ENCODE assay signal across 9 mouse cellular contexts in genomic region chr8:92360083-92360861, GRCm38 (mm10). TPM values are rescaled to one million over a fixed set of nuclear protein-coding genes. Genes with fewer than 3 reads are reported as not detected.
DNase-seq lines count a peak whose midpoint lies in the region; ATAC-seq and TF ChIP-seq lines count a peak whose summit lies in the region.
"Had no signal": no experiment of that assay in that cellular context is flagged by ENCODE, and none has a peak within 500 bp of the region (broad histone marks: within the 10 kb centered on the region; RNA-seq: fewer than 3 reads in every experiment).

No protein-coding gene starts in this region.

- no peak for ATAC-seq in forebrain, embryonic 11.5 days (replicated peaks; ENCODE audit: low FRiP score)
- ATAC-seq in intestine, embryonic 16.5 days: no peak
- no peak for ATAC-seq in midbrain, embryonic 12.5 days (ENCODE audit: low FRiP score, low read depth)
- ATAC-seq in megakaryocyte progenitor cell, adult 5-6 weeks (replicated peaks; ENCODE audit: poor library complexity): no peak

- no peak overlapping the region for H3K27ac ChIP-seq in testis, adult 2 months (ENCODE audit: control insufficient read depth, insufficient read depth, low read depth, low read length)
- H3K27ac ChIP-seq in forebrain, embryonic 11.5 days (ENCODE audit: low read depth, low read length): no peak overlapping the region
- no peak overlapping the region for H3K27ac ChIP-seq in intestine, embryonic 16.5 days (ENCODE audit: low read length)
- H3K27ac ChIP-seq in midbrain, embryonic 12.5 days (replicated peaks): peak overlapping the region; percentile 99

- peak overlapping the region; percentile 49 for H3K4me2 ChIP-seq in forebrain, embryonic 11.5 days (ENCODE audit: low read depth, low read length, severe bottlenecking)
- no peak overlapping the region for H3K4me2 ChIP-seq in intestine, embryonic 16.5 days (ENCODE audit: low read depth, low read length)
- H3K4me2 ChIP-seq in midbrain, embryonic 12.5 days (replicated peaks): peak overlapping the region; percentile 78

- peaks cover 34% of the 10 kb centered on the region for H3K4me1 ChIP-seq in testis, adult 2 months (ENCODE audit: control insufficient read depth, insufficient read depth, low read length)
- peaks cover 30% of the 10 kb centered on the region for H3K4me1 ChIP-seq in forebrain, embryonic 11.5 days (replicated peaks; ENCODE audit: control insufficient read depth, insufficient read depth, low read length)
- H3K4me1 ChIP-seq in intestine, embryonic 16.5 days (ENCODE audit: control insufficient read depth, insufficient read depth, low read length): peaks cover 20% of the 10 kb centered on the region
- H3K4me1 ChIP-seq in midbrain, embryonic 12.5 days: peaks cover 48% of the 10 kb centered on the region

- H3K9me3 ChIP-seq in forebrain, embryonic 11.5 days (ENCODE audit: control insufficient read depth, low read length): no peaks in the 10 kb centered on the region
- H3K9me3 ChIP-seq in intestine, embryonic 16.5 days (ENCODE audit: control insufficient read depth, low read length): no peaks in the 10 kb centered on the region
- H3K9me3 ChIP-seq in midbrain, embryonic 12.5 days: no peaks in the 10 kb centered on the region

- no peak for TF ChIP-seq CTCF in testis, adult 2 months (IDR thresholded peaks at IDR 0.05; ENCODE audit: control insufficient read depth, insufficient read depth, insufficient replicate concordance, low read depth, low read length)

- peak overlapping the region; percentile 37 for H3K9ac ChIP-seq in forebrain, embryonic 11.5 days (ENCODE audit: low read length)
- H3K9ac ChIP-seq in intestine, embryonic 16.5 days (ENCODE audit: low read depth, low read length): no peak overlapping the region
- H3K9ac ChIP-seq in midbrain, embryonic 12.5 days (replicated peaks): peak overlapping the region; percentile 100

- no peak for DNase-seq in testis, postnatal 10 days (ENCODE audit: low spot score)
- peak; percentile 69 for DNase-seq in forebrain, embryonic 11.5 days (ENCODE audit: low spot score)
- DNase-seq in layer of hippocampus, postnatal 14 days (ENCODE audit: low spot score in 2 of 2): no peak

- under 1% methylated on average over 73 of the region's 77 CpGs for WGBS in forebrain, embryonic 11.5 days
- WGBS in intestine, embryonic 16.5 days: 1% methylated on average over 72 of the region's 77 CpGs
- under 1% methylated on average over 75 of the region's 77 CpGs for WGBS in midbrain, embryonic 12.5 days

- peak overlapping the region; percentile 58 for H3K4me3 ChIP-seq in testis, adult 2 months (ENCODE audit: control insufficient read depth, low read depth, low read length)
- peak overlapping the region; percentile 47 for H3K4me3 ChIP-seq in forebrain, embryonic 11.5 days (ENCODE audit: low read depth, low read length)
- peak overlapping the region; percentile 18 for H3K4me3 ChIP-seq in intestine, embryonic 16.5 days (ENCODE audit: low read length)
- H3K4me3 ChIP-seq in midbrain, embryonic 12.5 days: peak overlapping the region; percentile 91

- H3K27me3 ChIP-seq in testis, adult 2 months (ENCODE audit: control insufficient read depth, insufficient read depth, low read length): peaks cover 5% of the 10 kb centered on the region
- H3K27me3 ChIP-seq in forebrain, embryonic 11.5 days (ENCODE audit: control insufficient read depth, insufficient read depth, low read length): peaks cover 78% of the 10 kb centered on the region
- peaks cover 83% of the 10 kb centered on the region for H3K27me3 ChIP-seq in intestine, embryonic 16.5 days (replicated peaks; ENCODE audit: control insufficient read depth, insufficient read depth, low read length)
- H3K27me3 ChIP-seq in midbrain, embryonic 12.5 days: peaks cover 20% of the 10 kb centered on the region

- no peak for TF ChIP-seq POLR2A in testis, adult 2 months (IDR thresholded peaks at IDR 0.05; ENCODE audit: control insufficient read depth, low read depth, low read length)

- H3K36me3 ChIP-seq in testis, adult 2 months (ENCODE audit: control insufficient read depth, insufficient read depth, low read length): no peaks in the 10 kb centered on the region
- H3K36me3 ChIP-seq in forebrain, embryonic 11.5 days (ENCODE audit: control insufficient read depth, insufficient read depth, low read length): no peaks in the 10 kb centered on the region
- H3K36me3 ChIP-seq in intestine, embryonic 16.5 days (ENCODE audit: control insufficient read depth, insufficient read depth, low read length): no peaks in the 10 kb centered on the region
- peaks cover 12% of the 10 kb centered on the region for H3K36me3 ChIP-seq in midbrain, embryonic 12.5 days

RNA-seq across cellular contexts. Expression of gene Irx5, which starts 2.8 kb away (rescaled TPM):
- polyA plus RNA-seq in testis, adult 2 months (2012; rRNA removed): 7.5 and 8.7 TPM in 2 replicates
- 9.0 and 9.5 TPM in 2 replicates for polyA plus RNA-seq in forebrain, embryonic 11.5 days (2014; fragmentation: Nextera tagmentation; extraction: Ambion mirVana)
- polyA plus RNA-seq in intestine, embryonic 16.5 days (2015; fragmentation: Nextera tagmentation; extraction: Ambion mirVana): not detected in 2 replicates
- polyA plus RNA-seq in midbrain, embryonic 12.5 days (2016; fragmentation: Nextera tagmentation; extraction: Ambion mirVana): 56.5 and 58.1 TPM in 2 replicates
- not detected in 2 replicates for total RNA-seq in megakaryocyte progenitor cell, adult 5-6 weeks (2015)
- total RNA-seq in megakaryocyte progenitor cell, adult 5-6 weeks (2017): not detected in 2 replicates
- total RNA-seq in layer of hippocampus, postnatal 14 days (2021): under 1 TPM in 1 of 2 experiments, not detected in 1; 0.14 TPM
- total RNA-seq: common myeloid progenitor, adult 5-6 weeks; neutrophil, adult 5-6 weeks had no signal

Comparison
In these comparisons a context has a peak if more than half of its experiments do, and no peak if none do; other contexts are left out.
1. H3K4me3 ChIP-seq: peak in every context shown above with its lines; median percentile 91 in midbrain, embryonic 12.5 days; 58 in testis, adult 2 months; 47 in forebrain, embryonic 11.5 days; 18 in intestine, embryonic 16.5 days.